Mouse (Mus musculus) NIH3T3 (cell line): Measurements from ENCODE around the gene Midn.
A peak's percentile ranks its signal among the peaks of the same experiment; 100 is the strongest.

Experiments used
- DNase-seq: peaks from one replicate; pipeline ENCODE4 v3.0.0-alpha.2; 2012; ENCODE audit warnings: low read depth

Midn gene

DNA sequence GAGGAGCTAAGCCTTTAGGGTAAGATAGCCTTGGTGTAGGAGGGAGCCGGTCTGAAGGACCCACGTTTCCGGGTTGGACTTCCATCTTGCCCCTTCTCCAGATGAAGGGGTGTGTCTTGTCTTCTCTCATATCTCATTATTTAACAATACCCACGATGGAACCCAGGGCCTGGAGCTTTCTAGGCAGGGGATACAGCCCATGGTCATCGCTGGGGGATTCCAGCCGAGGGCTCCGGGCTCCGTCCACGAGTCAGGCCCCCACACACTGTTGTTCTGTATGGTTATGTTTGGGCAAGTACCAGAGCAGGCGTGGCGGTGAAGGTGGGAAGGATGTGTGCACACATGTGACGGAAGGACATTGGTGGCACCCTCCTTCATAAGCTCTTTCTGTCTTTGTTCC lies 3.9 kb upstream of the Midn start:
- no peak for DNase-seq

- DNase-seq = peak; percentile 89
Observed at GRCm38 (mm10) chr10:80144864-80145838, 2.9 kb upstream of the Midn start.

DNA sequence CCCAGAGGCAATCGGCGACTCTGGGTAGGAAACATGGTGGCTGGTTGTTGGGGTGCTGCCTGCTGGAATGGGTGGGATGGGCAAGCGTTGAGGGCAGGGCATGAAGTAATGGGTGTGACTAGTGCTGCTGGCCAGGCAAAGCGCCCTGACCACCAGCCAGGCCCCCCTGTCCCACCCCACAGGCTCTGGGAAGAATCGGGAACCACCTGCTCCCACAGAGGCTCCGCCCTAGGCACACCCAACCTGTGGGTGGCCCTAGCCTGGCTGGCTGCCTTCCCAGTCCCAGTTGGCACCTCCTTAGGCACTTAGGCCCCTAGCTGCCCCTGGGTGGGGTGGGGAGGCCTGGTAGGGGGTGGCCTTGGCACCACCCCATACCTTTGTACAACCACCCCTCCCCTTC lies 2.2 kb upstream of the Midn start:
- DNase-seq = peak; percentile 36

GRCm38 (mm10) chr10:80146568-80147011 lies 1.5 kb upstream of the Midn start:
- no peak for DNase-seq

- no peak for DNase-seq
Observed at GRCm38 (mm10) chr10:80147146-80147718, 840 bp upstream of the Midn start.

DNA sequence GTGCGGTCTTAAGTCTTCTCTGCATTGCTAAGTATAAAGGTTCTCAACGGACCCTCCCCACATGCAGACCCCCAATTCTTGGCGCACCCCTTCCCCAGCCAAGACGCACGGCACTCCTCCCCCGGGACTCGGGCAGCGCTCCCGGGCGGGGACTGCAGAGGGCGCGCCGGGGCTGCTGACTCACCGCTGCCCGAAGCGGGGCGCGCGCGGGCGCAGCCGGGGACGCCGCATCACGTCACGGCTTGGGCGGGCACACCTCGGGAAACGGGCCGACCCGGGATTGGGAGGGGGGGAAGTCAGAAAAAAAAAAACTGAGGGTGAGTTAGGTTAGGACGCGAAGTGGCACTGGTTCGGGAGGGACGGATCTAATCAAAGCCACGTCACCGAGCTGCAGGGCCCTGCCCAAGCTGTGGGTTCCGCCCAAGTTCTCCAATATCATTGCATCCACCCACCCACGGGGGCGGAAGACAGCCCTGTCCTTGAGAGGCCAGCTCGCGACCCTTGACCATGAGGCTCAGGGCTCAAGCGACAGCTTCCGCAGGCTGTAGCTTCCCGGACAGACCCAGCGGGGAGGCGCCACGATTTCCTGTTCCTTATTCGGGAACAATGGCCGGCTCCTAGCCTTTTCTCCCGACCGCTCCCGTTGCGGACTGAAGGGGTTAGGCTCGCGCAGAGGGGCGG lies 678 bp downstream of the Midn start:
- DNase-seq = peak; percentile 98

GRCm38 (mm10) chr10:80149291-80150225 lies 1.5 kb downstream of the Midn start:
- DNase-seq = peak; percentile 100

GRCm38 (mm10) chr10:80150226-80151210 lies 2.4 kb downstream of the Midn start:
- DNase-seq = peak; percentile 84

DNA sequence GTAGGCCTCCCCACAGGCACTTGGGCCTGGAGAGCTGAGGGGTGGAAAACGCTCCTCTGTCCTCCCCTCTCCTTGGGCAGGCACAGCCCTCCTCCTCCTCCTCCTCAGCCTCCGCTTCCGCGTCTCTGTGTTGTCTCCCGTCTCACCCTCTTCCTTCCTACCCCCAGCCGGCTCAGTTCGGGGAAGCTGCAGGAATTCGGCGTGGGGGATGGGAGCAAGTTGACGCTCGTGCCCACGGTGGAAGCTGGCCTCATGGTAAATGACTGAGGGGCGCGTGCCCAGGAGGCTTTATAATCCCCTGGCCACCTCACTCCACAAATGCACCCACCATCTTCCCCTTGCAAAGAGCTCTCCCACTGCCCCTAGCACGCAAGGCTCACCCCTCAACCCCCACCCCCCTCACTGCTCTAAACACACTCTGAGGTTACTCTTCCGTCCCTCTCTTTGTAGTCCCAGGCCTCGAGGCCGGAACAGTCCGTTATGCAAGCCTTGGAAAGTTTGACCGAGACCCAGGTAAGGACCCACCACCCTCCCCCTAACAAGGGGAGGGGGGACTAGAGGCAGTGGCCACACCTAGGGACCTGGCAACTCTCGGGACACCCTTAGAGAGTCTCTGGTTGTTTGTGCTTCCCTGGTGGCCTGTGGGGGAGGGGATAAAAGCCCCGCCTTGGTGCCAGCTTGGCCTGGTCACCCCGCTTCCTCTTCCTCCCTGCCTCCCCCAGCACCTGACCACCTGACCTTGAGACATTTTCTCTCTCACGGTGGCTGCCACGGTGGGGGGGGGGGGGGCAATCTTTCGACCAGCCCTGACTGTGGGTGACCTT lies 3.4 kb downstream of the Midn start:
- peak; percentile 84 for DNase-seq

DNA sequence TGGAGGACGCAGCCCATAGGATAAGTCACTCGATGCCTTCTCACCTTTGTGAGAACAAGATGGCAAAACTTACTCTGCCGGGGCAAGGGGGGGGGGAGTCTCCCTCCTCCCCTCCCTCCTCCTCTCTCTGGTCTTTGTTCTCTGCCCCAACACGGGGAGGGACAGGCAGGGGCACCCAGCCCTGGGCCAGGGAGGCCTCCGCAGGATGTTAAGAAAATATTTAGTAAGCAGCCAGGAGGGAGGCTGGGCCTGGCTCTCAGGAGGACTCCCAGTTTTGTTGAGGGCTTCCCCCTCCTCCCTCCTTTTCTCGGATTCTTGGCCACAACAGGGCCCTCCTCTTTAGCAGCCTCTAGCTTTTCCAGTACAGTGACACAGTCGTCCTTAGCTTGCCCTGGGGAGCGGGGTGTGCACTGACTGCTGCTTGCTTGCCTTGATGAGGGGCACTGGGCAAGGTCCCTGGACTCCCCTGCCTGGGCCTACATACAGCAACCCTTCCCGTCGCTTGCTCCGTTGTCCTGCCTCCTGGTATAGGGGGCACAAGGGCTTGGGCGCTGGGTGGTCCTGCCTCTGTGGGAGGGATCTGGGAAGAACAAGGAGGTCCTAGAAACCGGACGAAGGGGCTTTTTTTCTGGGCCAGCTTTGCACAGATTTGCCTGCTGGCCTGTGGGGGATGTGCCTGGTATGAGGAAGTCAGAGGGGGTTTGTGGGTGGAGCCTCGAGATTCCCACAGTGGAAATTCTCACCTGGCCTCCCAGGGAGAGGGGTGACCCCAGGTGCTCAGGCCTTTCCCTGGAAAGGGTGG lies 4.2 kb downstream of the Midn start:
- peak; percentile 88 for DNase-seq

GRCm38 (mm10) chr10:80152873-80153260 lies 4.8 kb downstream of the Midn start:
- DNase-seq = peak; percentile 80

DNA sequence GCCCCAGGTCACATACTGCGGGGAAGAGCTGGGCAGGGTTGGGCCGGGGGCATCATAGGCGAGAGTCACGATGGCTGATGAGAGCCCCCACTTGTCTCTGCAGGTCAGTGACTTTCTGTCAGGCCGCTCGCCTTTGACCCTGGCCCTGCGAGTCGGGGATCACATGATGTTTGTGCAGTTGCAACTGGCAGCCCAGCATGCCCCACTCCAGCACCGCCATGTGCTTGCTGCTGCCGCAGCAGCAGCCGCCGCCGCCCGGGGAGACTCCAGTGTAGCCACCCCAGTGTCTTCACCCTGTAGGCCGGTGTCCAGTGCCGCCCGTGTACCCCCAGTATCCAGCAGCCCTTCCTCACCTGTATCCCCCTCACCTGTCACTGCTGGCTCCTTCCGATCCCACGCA lies 5.6 kb downstream of the Midn start:
- no peak for DNase-seq

DNA sequence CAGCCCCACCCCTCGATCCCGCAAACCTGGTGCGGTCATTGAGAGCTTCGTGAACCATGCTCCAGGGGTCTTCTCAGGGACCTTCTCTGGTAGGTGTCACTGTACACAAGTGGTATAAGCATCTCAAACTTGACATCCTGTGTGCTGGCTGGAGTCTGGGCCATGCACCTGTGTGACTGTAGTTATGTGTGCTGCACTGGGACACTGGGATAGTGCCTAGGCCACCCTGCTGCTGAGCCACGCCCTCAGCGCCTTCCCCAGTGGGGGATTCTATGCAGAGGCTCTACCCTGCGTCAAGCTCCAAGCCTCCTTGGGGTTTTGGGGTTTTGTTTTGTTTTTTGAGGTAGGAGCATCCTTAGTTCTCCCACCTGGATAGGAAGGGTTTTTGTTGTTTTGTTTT lies 6.3 kb downstream of the Midn start:
- DNase-seq = no peak

GRCm38 (mm10) chr10:80155277-80155676 lies 7.2 kb downstream of the Midn start:
- no peak for DNase-seq

DNA sequence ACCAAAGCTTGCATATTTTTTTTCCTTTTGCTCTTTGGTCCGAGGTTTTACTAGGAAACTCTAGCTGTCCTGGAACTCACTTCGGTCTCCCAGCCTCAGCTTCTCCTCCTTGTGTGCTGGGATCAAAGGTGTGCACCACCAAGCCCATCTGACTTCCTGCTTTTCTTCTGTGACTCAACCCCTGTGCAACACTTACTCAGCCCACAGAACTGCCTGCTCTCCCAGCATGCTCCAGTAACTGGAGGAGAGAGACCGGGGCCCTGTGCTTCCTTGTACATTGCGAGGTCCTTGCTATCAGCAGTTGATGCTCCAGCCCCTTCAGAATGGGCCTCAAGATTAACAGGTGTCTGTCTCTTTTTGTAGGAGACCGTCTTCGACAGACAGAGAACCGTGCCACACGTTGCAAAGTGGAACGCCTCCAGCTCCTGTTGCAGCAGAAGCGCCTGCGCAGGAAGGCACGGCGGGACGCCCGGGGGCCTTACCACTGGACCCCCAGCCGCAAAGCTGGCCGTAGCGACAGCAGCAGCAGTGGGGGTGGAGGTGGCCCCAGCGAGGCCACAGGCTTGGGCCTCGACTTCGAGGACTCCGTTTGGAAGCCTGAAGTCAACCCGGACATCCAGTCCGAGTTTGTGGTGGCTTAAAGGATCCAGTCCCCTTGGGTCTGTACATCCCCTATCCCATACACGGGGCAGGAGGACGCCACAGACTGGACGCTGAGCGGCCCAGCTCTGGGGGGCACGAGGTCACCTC lies 8.1 kb downstream of the Midn start:
- peak; percentile 45 for DNase-seq

DNA sequence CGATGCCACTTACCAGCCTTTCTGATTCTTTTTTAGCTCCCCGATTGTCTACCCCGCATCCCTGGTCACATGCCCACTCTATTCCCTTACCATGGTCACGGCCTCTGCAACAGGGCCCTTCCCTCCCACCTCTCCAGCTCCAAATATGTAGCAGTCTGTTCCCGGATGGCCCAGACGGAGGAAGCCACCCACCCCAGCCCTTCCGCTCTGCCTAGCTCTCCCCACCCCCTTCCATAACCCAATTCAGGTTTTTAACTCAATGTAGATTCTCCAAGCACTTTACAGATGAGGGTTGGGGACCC lies 8.6 kb downstream of the Midn start:
- no peak for DNase-seq

DNA sequence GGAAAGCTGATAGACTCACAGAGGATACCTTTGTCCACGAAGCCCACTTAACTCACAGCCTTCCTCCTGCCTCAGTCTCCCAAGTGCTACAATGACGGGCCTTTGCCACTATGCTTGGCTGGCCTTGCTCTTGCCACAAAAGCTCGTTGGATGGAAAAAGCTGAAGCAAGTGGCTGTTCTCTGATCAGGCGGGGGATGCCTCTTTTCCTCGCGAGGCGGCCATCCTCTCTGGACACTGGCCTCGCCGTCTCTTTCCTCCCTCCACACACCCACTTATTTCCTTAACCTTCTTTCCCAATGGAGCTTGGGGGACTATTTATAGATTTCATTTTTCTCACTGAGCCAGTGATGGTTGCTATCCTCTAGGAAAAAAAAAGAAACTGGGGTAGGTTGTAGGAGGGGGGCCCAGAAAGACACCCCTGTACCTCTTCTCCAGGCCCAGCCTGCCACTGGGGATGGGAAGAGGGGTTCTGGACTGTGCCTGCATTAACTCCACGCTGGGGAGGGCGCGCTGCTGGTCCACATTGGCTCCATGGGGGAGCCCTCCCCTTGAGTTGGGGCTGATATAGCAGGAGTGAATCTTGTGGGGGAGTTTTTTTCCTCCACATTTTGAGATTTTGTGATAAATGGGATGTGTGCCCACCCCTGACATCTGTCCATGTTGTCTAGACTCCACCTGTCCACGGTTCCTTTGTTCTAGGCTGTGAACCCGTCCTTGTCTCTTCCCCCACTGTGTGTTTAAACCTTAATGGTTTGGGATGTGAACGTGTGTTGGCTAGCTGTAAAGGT lies 9.3 kb downstream of the Midn start:
- no peak for DNase-seq
